Mouse (Mus musculus) E14TG2a.4 (cell line): ENCODE measurements around the gene 9530053A07Rik.

Source experiments
- H3K27me3 ChIP-seq: 2 replicates; pipeline ENCODE4 v1.6.1; 2014; ENCODE audit warnings: low read length, control low read depth; ENCODE audit not compliant: insufficient read depth
- H3K36me3 ChIP-seq: 2 replicates; pipeline ENCODE4 v1.6.1; 2014; ENCODE audit warnings: low read length, control low read depth; ENCODE audit not compliant: insufficient read depth
- H3K4me1 ChIP-seq: replicated peaks from 2 replicates; pipeline ENCODE4 v1.6.1; 2014; ENCODE audit warnings: low read depth, low read length, control low read depth
- H3K4me3 ChIP-seq: replicated peaks from 2 replicates; pipeline ENCODE4 v1.5.1; 2014; ENCODE audit warnings: mild to moderate bottlenecking, low read length
- H3K9me3 ChIP-seq: 2 replicates; pipeline ENCODE4 v1.6.1; 2014; ENCODE audit warnings: low read length, control low read depth
- CTCF ChIP-seq: conservative IDR thresholded peaks from 2 replicates; pipeline ENCODE4 v1.5.1; 2014; ENCODE audit warnings: low read length
- NANOG ChIP-seq: IDR thresholded peaks from 2 replicates; pipeline ENCODE4 v1.6.1; 2014; ENCODE audit warnings: borderline replicate concordance, low read length, mixed read lengths
- POU5F1 ChIP-seq: IDR thresholded peaks from 2 replicates; pipeline ENCODE4 v1.6.1; 2014; ENCODE audit warnings: low read length, borderline replicate concordance

9530053A07Rik gene

DNA sequence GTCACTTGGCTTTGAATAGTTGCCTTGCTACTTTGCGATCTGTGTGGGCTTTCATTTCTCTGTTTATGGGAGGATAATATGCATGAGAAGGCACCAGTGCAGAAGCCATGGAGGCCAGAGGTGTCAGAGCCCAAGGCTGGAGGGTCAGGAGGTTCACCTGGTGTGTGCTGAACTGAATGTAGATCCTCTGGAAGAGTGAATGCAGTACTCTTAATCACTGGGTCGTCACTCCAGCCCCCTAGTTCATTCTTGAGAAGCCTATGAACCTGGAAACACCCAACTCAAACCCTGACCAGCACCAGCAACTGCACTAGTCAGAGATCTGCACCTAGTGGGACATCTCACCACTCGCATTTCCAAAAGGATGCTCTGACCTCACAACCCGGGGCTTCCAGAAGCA is 69.8 kb downstream of the 9530053A07Rik start:
- H3K9me3 ChIP-seq: no peaks in the 10 kb centered on the region
- no peaks in the 10 kb centered on the region for H3K27me3 ChIP-seq
- H3K4me1 ChIP-seq: peaks cover 39% of the 10 kb centered on the region
- peaks cover 46% of the 10 kb centered on the region for H3K36me3 ChIP-seq
- TF ChIP-seq CTCF (no peak), POU5F1 (no peak), NANOG (no peak)
- H3K4me3 ChIP-seq: no peak overlapping the region

DNA sequence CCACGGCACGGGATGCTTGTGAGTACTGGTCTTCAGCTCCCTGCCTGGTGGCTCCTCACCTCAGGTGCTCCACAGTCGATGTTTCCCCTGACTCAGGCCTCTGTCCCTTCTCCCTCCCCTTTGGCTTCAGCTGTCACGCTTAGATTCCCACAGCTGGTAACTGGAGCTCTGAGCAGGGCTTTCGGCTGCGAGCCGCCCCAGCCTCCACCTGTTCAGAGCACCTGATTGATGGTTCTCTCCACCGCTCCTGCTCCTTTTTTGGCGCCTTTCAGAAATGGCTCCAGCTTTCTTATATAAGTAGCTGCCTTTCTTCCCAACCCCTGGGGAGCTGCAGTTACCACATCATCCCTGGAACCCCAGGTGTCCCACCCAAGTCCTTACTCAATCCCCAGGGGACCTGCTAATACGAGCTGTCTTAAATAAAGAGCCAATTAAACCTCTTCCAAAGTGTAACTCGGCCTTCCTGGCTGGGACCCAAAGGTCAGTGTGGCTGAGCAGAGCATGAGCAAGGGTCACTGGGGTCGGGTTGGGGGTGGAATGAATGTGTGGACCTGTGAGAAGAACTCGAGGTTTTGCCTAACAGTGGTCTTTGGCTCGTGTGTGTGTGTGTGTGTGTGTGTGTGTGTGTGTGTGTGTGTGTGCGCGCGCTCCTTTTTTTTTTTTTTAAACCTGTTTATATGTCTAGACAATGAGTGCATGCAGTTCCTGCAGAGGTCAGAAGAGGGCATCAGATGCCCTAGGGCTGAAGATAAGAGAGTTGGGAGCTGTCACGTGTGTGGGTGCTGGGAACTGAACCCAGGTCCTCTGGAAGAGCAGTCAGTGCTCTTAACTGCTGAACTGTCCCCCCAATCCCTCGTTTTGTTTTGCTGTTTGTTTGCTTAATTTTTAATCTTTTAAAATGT is 74.2 kb downstream of the 9530053A07Rik start:
- H3K36me3 ChIP-seq: peaks cover 8% of the 10 kb centered on the region
- TF ChIP-seq NANOG (no peak), CTCF (peak; percentile 19; the same call in 1 of the 2 replicates)
- H3K27me3 ChIP-seq: no peaks in the 10 kb centered on the region
- H3K9me3 ChIP-seq: no peaks in the 10 kb centered on the region
- H3K4me3 ChIP-seq: no peak overlapping the region
- peaks cover 13% of the 10 kb centered on the region for H3K4me1 ChIP-seq

DNA sequence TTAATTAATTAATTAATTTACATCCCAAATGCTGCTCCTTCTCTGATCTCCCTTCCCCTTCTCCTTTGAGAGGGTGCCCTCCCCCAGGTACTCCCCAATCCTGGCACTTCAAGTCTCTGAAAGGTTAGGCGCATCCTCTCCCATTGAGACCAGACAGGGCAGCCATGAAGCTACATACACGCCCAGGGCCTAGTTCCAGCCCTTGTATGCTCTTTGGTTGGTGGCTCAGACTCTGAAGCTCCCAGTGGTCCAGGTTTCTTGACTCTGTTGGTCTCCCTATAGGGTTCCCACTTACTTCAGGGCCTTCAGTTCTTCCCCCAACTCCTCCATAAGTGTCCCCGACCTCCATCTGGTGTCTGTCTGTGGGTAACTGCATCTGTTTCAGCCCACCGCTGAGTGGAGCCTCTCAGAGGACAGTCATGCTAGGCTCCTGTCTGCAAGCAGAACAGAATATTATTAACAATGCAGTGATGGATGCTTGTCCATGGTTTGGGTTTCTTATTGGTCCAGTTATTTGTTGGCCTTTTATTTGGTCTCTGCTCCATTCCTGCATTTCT is 76.9 kb downstream of the 9530053A07Rik start:
- peaks cover 22% of the 10 kb centered on the region for H3K4me1 ChIP-seq
- H3K36me3 ChIP-seq: no peaks in the 10 kb centered on the region

DNA sequence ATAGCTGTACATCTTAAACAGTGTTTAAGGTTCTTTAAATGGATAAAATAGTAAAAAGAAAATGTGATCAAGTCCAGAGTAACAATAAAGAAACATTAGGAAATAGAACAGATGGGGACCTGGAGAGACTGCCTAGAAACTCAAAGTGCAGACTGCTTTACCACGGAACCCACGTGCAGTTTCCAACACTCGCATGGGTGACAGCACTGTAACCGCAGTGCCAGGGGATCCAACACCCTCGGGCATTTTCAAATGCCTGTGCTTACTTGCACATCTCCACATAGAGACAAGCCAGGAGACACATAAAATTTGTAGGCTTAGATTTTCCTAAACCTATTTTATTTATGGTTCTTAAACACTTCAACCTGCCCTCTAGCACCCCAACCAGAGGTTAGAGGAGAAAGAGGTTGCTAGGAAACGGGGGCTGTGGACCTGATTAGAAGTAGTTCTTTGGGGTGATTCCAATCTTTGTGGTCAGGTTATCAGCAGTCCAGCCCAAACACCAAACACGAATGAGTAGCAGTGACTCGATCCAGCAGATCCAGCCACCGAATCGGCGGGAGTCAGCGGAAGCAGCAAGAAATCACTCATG is 79.2 kb downstream of the 9530053A07Rik start:
- Histone ChIP-seq H3K36me3 (no peaks in the 10 kb centered on the region), H3K4me1 (peaks cover 30% of the 10 kb centered on the region), H3K27me3 (no peaks in the 10 kb centered on the region), H3K9me3 (no peaks in the 10 kb centered on the region), H3K4me3 (peak overlapping the region; percentile 73)
- no peak for TF ChIP-seq NANOG
- TF ChIP-seq CTCF: no peak
- no peak for TF ChIP-seq POU5F1

More for the DNA sequence above, 76.9 kb downstream of the 9530053A07Rik start:
- H3K4me3 ChIP-seq: no peak overlapping the region
- TF ChIP-seq CTCF (no peak), POU5F1 (no peak), NANOG (no peak)
- no peaks in the 10 kb centered on the region for H3K27me3 ChIP-seq
- H3K9me3 ChIP-seq: no peaks in the 10 kb centered on the region

DNA sequence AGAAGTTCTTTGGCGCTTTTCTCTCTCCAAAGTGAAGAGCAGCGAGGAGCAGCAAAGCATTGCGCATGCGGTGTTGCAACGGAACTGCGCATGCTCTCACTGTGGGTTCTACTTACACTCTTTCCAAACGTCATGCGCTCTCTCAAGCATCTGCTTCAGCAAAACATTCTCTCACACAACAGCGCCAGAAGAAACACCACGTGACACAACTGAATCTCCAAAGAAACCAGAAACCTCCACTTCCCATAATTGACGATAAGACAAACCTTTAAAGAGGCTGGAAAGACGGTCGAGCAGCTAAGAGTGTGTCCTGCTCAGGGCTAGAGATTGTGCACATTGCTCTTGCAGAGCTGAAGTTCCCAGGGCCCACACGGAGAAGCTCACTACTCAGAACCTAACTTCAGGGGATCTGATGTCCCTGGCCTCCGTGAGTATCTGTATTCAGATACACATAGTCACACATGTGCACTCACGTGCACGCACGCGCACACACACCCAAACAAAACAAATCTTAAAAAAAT is 79.8 kb downstream of the 9530053A07Rik start:
- Histone ChIP-seq H3K9me3 (no peaks in the 10 kb centered on the region), H3K4me1 (peaks cover 32% of the 10 kb centered on the region), H3K36me3 (no peaks in the 10 kb centered on the region), H3K27me3 (no peaks in the 10 kb centered on the region), H3K4me3 (peak overlapping the region; percentile 73)
- TF ChIP-seq POU5F1 (no peak), CTCF (no peak), NANOG (no peak)

DNA sequence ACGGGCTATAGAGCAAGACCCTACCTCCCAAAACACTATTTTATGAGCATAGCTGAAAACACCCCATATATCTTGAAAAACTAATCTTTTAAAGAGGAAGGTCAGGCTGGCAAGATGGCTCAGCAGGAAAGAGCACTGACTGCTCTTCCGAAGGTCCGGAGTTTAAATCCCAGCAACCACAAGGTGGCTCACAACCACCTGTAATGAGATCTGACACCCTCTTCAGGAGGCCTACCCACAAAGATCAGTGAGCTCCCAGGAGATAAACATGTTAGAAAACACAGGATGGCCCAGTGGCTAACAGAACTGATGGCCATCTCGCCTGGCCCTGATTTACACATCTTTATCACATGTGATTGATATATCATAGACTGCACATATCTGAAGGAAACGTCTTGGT is 81.5 kb downstream of the 9530053A07Rik start:
- H3K27me3 ChIP-seq: no peaks in the 10 kb centered on the region
- no peaks in the 10 kb centered on the region for H3K9me3 ChIP-seq
- H3K4me3 ChIP-seq: no peak overlapping the region
- no peaks in the 10 kb centered on the region for H3K36me3 ChIP-seq
- TF ChIP-seq POU5F1 (no peak), CTCF (peak; percentile 17; the same call in 1 of the 2 replicates)
- peaks cover 39% of the 10 kb centered on the region for H3K4me1 ChIP-seq

DNA sequence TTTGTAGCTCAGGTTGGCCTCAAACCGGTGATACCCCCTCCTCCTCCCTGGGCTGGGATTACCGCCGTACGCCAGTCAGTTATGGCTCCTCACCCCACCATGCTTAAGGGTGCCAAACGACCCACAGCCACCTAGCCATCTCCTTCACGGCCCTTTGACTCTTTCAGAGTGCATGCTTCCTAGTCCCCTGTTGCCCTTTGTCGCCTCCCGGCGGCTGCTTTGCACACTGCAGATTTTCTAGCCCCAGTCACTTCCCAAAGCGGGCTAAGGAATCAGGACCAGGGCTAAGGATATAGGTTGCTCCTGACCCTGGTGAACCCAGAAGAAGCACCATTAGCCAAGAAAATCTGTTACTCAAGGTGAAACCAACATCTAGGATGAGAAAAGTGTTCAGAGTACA is 84.9 kb downstream of the 9530053A07Rik start:
- H3K4me3 ChIP-seq: peak overlapping the region; percentile 53
- peaks cover 32% of the 10 kb centered on the region for H3K4me1 ChIP-seq
- no peaks in the 10 kb centered on the region for H3K27me3 ChIP-seq
- peaks cover 28% of the 10 kb centered on the region for H3K9me3 ChIP-seq
- no peaks in the 10 kb centered on the region for H3K36me3 ChIP-seq
- TF ChIP-seq CTCF (peak; percentile 93), POU5F1 (no peak), NANOG (no peak)
